Mouse (Mus musculus): ENCODE measurements at regions not wholly inside any gene's neighbourhood (a gene's known extent, or its start where the extent isn't known, plus 50 kb on each side); places are given as distances from the start of the nearest gene placed in this dataset.

DNA sequence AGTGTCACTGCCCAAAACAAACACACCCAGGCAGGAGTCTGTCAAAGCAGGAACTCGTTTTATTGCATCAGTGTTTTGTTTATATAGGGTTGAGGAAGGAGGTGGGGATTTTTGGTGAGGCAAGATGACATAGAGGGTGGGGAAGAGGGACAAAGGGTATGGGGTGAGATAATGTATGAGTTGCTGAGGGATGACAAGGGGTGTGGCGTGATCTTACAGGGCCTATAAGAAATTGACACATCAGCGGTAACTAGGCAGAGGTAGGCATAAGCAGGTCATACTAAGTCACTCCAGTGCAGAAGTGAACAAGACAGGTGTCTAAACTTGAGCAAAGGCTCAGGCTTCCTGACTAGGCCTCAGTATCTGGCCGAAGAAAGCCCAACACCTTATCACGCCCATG is 2841.0 kb upstream of the 5930422O12Rik start:
- intact Hi-C loops (cut with DNase I) = no loop called here

GRCm38 (mm10) chr8:30602421-30602820 is 2826.1 kb upstream of the 5930422O12Rik start:
- Histone ChIP-seq H3K4me3 (no peak overlapping the region), H3K27ac (no peak overlapping the region)
- intact Hi-C loops (cut with DNase I) = no loop called here
- no peak for DNase-seq (ENCODE audit: extremely low spot score in 1 of 2, low spot score in 2 of 2)
- TF ChIP-seq CTCF (IDR thresholded peaks at IDR 0.05) = no peak

More for the DNA sequence above, 2841.0 kb upstream of the 5930422O12Rik start:
- DNase-seq (ENCODE audit: extremely low spot score in 1 of 2, low spot score in 2 of 2) = no peak
- no peak overlapping the region for H3K27ac ChIP-seq
- no peak for TF ChIP-seq CTCF (IDR thresholded peaks at IDR 0.05)
- H3K4me3 ChIP-seq = no peak overlapping the region

DNA sequence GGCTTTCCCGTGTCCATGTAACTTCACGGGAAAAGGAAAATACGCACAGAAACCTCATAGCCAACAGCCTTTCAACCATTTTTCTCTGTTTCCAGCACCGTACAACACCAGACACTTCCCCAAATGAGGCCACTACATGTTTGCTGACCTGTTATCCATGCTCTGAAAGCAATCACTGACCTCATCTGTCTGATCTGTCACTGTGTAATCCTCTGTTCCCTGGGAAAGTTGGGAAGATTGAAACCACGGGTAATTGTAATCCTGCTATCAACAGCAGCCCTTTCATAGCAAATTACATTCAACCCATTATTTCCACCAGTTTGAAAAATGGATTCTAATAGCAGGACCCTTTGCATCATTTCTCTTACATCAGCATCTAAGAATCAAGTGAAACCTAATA is 2798.2 kb upstream of the 5930422O12Rik start:
- TF ChIP-seq CTCF (IDR thresholded peaks at IDR 0.05) = no peak
- H3K4me3 ChIP-seq = no peak overlapping the region
- no peak for DNase-seq (ENCODE audit: extremely low spot score in 1 of 2, low spot score in 2 of 2)
- intact Hi-C loops (cut with DNase I) = no loop called here
- no peak overlapping the region for H3K27ac ChIP-seq

DNA sequence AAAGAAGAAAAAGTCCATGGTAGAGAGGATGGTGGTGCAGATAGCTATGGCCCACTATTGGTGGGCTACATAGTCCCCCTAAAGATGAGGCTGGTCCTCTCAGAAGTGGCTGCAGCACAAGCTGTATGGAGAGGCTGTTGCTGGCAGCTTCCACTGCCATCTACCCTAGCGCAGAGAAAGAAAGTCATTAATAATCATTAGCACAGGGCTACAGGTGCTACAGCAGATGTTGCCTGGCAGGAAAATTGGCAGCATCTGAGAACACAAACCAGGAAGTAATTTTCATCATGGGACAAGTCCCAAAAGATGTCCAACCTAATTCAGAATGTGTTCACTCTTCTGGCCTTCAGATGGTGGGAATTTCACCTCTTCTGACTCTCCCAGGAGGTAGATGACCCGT is 2791.7 kb upstream of the 5930422O12Rik start:
- intact Hi-C loops (cut with DNase I) = no loop called here
- Histone ChIP-seq H3K27ac (no peak overlapping the region), H3K4me3 (no peak overlapping the region)
- no peak for TF ChIP-seq CTCF (IDR thresholded peaks at IDR 0.05)
- no peak for DNase-seq (ENCODE audit: extremely low spot score in 1 of 2, low spot score in 2 of 2)

GRCm38 (mm10) chr8:30642866-30643690 is 2785.4 kb upstream of the 5930422O12Rik start:
- Histone ChIP-seq H3K4me3 (no peak overlapping the region), H3K27ac (no peak overlapping the region)
- no peak for DNase-seq (ENCODE audit: extremely low spot score in 1 of 2, low spot score in 2 of 2)
- no peak for TF ChIP-seq CTCF (IDR thresholded peaks at IDR 0.05)
- intact Hi-C loops (cut with DNase I) = no loop called here

DNA sequence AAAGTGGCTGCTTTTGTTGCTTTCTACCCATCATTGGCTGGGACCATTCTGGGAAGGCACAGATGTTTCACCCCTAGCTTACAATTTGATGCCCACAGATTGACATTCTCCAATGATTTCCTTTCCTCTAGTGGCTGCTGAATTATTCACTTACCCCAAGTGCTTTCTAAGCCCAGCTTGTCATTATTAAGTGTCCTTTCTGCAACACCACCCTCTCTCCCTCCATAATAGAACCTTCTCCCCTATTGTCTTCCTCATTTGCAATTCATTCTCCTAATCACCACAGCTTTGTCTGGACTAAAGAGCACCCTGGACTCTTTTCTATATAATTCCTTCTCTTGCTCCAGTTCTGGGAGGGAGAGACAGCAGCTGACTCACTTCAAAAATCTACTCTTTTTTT is 2780.0 kb upstream of the 5930422O12Rik start:
- DNase-seq (ENCODE audit: extremely low spot score in 1 of 2, low spot score in 2 of 2) = no peak
- H3K4me3 ChIP-seq = no peak overlapping the region
- H3K27ac ChIP-seq = no peak overlapping the region
- no peak for TF ChIP-seq CTCF (IDR thresholded peaks at IDR 0.05)
- intact Hi-C loops (cut with DNase I) = no loop called here

DNA sequence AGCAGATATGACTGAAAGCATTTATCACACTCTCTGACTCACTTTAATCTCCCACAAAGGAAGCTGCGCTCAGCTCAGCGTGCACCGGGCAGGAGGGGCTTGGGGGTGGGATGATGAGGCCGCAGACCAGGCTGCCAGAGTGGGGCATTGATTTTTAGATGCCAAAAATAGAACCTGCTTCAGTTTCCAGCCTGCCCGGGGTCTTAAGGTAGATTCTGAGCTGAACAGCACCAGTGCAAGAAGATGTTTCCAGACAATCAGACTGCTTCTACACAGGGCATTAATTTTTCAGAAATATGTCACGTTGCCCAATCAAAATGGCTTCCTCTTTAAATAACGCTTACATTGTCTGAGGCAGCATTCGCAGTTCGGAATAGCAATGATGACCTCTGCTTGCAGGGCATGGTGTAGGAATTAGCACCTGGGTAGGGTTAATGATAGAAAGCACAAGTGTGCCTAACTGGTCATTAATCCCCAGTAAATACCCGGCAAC is 2772.7 kb upstream of the 5930422O12Rik start:
- intact Hi-C loops (cut with DNase I) = no loop called here
- no peak for TF ChIP-seq CTCF (IDR thresholded peaks at IDR 0.05)
- Histone ChIP-seq H3K27ac (no peak overlapping the region), H3K4me3 (no peak overlapping the region)
- DNase-seq (ENCODE audit: extremely low spot score in 1 of 2, low spot score in 2 of 2) = no peak

GRCm38 (mm10) chr8:30661261-30661660 is 2767.2 kb upstream of the 5930422O12Rik start:
- no peak for DNase-seq (ENCODE audit: extremely low spot score in 1 of 2, low spot score in 2 of 2)
- Histone ChIP-seq H3K4me3 (no peak overlapping the region), H3K27ac (no peak overlapping the region)
- TF ChIP-seq CTCF (IDR thresholded peaks at IDR 0.05) = no peak
- intact Hi-C loops (cut with DNase I) = no loop called here

DNA sequence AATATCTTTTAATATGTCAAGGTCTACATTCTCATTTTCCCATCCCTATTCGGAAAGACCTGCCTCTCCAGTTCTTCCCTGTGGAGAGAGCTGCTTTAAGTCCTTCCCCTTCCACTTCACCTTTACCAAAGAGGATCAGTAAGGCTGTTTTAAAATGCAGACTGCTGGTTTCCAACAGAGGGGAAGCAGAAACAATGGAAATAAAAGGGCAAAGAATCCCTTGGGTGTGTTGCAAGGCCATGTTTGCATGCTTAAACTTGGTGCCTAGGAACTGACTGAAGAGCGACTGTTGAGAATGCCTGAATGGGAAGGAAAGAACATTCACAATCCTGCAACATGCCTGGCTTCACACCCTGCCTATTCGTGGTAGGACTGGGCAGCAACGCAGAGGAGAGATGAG is 2759.1 kb upstream of the 5930422O12Rik start:
- DNase-seq (ENCODE audit: extremely low spot score in 1 of 2, low spot score in 2 of 2) = no peak
- intact Hi-C loops (cut with DNase I) = no loop called here
- H3K4me3 ChIP-seq = no peak overlapping the region
- H3K27ac ChIP-seq = no peak overlapping the region
- TF ChIP-seq CTCF (IDR thresholded peaks at IDR 0.05) = no peak

DNA sequence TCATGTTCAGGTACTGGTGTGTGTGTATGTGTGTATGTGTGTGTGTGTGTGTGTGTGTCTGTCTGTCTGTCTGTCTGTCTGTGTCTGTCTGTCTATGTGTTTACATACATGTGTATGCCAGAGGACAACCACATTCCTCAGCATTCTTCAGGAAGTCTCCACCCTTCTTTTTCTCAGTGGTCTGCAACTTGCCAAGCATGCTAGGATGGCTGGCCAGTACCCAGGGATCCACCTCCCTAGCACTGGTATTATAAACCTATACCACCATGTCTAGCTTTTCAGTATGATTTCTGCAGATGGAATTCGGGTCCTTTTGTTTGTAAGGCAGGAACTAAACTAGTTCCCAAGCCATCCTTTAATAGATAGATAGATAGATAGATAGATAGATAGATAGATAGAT is 2751.1 kb upstream of the 5930422O12Rik start:
- DNase-seq (ENCODE audit: extremely low spot score in 1 of 2, low spot score in 2 of 2) = no peak
- no peak for TF ChIP-seq CTCF (IDR thresholded peaks at IDR 0.05)
- intact Hi-C loops (cut with DNase I) = no loop called here
- no peak overlapping the region for H3K4me3 ChIP-seq
- no peak overlapping the region for H3K27ac ChIP-seq

DNA sequence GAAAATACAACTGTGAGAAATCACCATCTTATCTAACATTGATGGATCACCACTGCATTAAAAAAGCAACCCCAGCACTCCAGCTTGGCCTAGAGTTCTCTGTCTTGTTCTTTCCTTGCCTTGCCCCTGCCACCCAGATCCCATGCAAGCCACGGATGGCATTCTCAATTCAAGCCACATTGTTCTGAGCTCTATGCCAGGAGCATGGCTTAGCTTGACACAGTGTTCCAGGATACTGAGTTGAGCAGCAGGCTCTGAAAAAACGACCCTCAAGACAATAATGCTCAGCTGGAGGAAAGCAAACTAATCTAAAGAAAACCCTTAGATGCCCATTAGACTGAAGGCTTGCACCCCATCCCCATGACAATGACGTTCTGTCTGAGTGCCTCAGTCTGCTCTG is 2746.3 kb upstream of the 5930422O12Rik start:
- no peak for TF ChIP-seq CTCF (IDR thresholded peaks at IDR 0.05)
- Histone ChIP-seq H3K27ac (no peak overlapping the region), H3K4me3 (no peak overlapping the region)
- intact Hi-C loops (cut with DNase I) = no loop called here
- DNase-seq (ENCODE audit: extremely low spot score in 1 of 2, low spot score in 2 of 2) = no peak

DNA sequence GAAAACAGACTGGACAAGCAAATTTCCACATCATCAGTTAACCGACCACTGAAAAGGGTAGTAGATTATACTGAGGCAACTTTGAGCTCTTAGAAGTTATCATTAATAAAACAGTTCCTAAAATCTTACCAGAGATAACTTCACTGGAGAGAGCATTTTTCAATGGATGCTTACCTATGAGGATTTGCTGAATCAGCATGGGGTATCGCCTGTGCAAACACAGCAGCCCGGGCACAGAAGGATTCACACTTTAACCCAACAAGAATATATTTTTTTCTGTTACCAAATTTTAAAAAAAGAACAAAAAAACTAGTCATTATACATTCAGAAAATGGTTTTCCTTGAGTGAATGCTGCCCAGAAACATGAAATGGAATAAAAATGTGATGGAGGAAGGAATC is 2742.0 kb upstream of the 5930422O12Rik start:
- no peak for TF ChIP-seq CTCF (IDR thresholded peaks at IDR 0.05)
- DNase-seq (ENCODE audit: extremely low spot score in 1 of 2, low spot score in 2 of 2) = no peak
- intact Hi-C loops (cut with DNase I) = no loop called here

GRCm38 (mm10) chr8:30694126-30694525 is 2734.4 kb upstream of the 5930422O12Rik start:
- Histone ChIP-seq H3K4me3 (no peak overlapping the region), H3K27ac (no peak overlapping the region)
- intact Hi-C loops (cut with DNase I) = no loop called here
- DNase-seq (ENCODE audit: extremely low spot score in 1 of 2, low spot score in 2 of 2) = no peak
- TF ChIP-seq CTCF (IDR thresholded peaks at IDR 0.05) = no peak

More for the DNA sequence above, 2742.0 kb upstream of the 5930422O12Rik start:
- H3K4me3 ChIP-seq = no peak overlapping the region
- no peak overlapping the region for H3K27ac ChIP-seq
